Mouse (Mus musculus) frontal cortex, postnatal 14 days (tissue): Measurements from ENCODE around the gene Gp9.

Source experiments
- DNase-seq, 2 experiments: peaks; one replicate each; pipeline ENCODE4 v3.0.0; 2022; ENCODE audit warnings: low spot score in 2 of 2

Gp9 gene

DNA sequence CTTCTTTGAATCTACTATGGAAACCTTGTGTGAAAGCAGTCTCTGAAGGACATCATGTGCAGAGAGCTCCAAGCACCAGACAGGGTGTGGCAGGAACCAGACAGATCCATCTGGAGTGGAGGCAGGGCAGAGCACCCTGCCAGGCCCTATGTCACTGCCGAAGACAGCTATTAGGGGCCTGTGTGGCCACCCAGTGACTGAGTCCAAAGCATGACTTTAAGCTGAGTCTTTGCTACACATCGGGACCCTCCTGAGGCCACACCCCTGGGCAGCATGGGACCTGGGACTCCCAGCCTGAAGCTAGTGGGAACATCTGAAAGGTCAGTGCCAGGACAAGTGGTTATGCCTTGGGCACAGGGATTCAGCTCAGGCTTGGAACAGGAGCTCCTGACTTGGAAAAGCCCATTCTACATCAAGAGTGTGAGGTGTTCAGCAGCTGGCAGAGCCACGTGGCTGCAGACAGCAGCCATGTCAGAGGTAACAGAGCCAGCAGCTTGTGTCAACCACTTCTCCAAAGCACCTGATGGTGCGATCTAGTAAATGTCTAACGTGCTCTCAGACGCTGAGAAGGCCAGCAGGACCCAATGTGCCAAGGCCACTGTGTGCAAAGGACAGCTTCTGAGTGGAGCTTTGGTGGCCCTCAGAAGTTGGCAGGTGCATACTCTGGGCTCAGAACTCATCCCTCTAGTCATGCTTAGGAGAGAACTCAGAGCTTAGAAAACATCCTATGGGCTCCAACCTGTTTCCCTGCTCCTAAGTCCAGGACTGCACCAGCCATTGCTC, 9.4 kb downstream of the Gp9 start:
- DNase-seq, result no peak

DNA sequence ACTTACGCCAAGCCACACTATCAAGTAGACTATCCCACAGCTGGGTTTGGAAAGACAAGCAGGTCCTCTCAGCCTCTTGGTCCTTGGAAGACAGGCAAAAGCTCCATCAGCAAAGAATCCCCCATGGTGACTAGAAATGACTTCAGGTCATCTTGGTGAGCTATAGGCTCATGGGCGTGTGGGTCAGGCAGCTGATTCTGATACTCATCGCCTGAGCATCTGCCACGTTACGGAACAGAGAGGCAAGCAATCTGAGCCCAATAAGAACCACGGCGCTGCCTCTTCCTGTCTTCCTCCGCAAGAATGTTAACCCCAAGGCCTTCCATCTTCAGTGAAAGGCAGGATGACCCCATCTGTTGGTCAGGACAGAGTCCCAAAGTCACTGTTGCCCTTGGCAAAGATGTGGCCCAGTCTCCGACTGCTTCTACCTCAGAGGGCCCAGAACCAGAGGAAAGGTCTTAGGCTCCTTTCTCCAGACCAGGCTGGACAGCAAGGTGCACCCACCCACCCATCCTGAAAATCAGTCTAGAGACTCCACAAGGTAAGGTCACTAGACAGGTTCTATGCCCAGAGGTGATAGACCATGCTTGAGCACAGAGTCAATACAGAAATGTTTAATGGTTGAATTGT, 10.5 kb downstream of the Gp9 start:
- no peak for DNase-seq

DNA sequence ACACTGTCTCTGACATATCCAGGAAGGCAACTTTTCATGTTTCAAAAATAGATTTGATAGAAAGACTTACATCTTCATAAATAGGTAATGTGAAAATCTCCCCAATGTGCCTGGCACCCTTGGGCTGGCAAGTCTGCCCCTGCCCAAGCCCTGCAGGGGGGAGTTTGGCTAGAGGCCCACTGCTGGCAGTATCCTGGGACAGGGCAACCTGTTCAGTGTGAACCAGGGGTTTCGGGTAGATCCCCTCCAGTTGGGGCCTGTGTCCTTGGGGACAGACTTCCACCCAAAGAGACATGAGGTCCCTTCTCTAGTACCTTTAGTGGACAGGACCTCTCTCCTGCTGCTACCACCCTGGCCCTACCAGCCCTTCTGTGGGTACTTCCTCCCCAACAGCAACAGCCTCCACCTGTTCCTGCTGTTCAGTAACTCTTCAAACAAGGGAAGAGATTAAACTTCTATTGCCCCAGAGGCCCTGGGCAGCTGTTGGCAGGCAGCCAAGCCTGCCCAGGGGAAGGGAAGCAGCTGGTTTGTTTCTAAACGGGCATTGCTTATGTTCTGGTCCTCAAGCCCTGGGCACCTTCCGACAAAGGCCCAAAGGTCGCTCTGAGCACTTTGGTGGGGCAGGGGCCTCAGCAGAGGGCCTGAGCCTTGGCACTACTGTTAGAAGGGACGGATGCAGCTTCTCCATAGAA, 11.2 kb downstream of the Gp9 start:
- no peak for DNase-seq

DNA sequence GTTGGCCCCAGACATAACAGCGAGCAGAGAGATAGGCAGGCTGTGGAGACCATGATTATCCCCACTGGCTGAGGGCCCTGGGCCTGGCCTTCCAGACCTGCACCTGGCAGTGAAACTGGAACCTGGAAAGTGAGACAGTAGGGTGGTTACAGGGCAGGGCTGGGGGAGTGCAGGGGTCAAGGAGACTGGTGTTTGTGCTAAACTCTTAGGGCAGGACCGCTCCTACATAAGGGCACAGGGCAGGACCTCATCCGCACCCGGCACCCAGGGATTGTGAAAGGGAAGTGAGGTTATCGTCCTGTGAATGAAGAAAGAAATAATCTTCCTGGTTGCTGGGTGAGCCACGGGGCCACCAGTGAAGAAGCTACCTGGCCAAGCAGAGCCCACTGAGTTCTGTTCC, 11.9 kb downstream of the Gp9 start:
- DNase-seq, result no peak

DNA sequence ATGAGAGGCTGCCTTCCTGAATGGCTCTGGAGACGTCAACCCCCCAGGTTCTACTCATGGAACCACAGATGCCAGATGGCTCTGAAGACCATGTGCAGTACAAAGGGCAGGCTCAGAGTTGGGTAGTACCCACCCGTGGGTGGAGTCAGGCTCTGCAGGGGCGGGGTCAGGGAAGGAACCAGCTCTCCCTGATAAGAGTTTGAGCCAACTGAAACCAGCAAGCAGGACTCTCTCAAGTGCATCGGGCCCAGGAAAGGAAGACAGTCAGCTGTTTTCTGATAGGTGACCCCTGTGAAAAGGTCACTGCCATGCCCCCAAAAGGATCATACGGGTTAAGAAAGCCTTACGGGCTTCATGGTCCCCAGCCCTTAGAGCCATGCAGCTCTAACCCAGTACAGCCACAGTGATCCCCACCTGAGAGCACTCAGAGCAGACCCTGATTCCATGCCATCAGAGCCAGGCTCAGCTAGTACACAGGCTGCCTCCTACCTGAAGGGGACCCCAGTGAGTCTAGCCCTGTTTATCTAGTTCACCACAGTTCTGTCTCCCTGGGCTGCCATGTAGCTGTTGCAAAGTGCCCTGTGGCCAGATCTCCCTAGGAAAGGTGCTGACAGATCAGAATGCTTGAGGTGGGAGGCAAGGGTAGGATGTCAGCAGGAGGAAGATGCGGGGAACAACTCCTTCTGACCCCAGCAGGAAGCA, 13.1 kb downstream of the Gp9 start:
- DNase-seq, result no peak

DNA sequence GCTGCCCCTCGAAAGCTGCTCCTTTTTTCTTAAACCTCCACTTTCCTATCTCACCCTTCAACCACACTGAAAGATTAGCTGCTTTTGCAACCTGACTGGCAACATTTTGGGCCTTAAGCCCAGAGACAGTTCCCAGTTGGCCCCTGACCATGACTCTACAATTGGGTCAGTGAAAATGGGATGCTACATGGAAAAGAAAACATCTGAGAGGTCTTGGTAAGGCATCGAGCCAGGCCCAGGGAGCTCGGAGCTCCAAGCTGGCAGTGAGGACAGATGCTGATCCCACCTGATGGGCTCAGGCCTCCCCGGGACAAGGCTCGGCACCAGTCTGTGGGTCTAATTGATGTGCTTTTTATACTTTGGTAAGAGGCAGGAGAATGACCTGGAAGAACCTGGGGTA, 14.0 kb downstream of the Gp9 start:
- DNase-seq, result no peak

DNA sequence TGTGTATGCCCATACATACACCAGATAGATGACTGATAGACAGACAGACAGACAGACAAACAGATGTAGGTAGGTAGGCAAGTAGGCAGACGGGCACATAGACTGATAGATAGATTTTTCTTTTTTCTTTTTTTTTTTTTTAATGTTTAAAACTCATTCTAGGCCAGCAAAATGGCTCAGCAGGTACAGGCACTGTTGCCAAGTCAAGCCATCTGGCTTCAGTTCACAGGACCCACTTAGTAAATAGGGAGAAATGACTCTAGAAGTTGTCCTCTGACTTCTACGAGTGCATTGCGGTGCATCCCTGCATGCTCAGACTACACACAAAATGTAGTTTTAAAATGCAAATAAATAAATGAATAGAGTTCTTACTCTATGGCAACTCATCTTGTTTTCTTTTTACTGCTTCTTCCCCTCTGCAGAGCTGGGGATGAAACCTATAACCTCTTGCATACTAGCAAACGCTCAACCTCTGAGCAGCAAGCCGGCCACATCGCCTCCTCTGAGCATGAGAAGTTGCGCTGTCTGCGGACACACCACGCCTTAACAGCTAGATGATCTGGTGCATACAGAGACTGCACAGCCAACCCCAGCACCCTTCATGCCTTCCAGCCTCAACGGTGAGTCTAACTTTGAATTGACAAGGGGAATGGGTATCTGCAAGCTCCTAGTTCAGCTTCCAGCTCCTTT, 16.1 kb downstream of the Gp9 start:
- no peak for DNase-seq

DNA sequence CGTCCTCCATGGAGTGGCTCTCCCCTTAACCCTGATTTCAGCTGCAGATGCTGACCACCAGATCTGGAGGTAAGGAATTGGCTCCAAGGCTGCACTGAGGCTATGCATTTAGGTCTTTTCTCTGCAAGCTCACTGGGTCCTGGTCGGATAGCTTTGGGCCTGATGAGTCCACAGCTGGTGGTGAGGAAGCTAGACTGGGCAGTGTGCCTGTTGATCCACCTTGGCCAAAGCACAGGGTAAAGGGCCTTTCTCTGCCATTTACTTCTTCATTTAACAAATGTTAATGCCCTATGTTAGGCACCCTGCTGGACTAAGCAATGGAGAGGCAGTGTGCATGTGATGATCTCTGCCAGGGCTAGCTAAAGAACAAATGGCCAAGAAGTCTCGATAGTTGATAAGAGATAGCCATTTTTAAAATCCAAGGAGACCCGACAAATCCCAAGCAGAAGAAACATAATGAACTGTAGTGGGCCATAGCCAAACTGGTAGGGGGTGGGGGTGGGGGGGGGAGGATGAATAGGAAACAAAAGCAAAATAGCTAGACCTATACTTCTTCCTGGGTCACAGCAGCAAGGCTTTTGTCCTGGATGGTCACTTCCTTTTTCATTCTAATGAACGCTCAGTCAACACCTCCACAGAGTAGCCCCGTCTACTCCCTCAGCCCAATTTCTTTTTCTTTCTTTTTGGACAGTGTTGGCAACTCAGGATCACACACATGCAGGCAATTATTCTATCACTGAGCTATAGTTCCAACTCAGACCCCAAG, 17.7 kb downstream of the Gp9 start:
- no peak for DNase-seq

DNA sequence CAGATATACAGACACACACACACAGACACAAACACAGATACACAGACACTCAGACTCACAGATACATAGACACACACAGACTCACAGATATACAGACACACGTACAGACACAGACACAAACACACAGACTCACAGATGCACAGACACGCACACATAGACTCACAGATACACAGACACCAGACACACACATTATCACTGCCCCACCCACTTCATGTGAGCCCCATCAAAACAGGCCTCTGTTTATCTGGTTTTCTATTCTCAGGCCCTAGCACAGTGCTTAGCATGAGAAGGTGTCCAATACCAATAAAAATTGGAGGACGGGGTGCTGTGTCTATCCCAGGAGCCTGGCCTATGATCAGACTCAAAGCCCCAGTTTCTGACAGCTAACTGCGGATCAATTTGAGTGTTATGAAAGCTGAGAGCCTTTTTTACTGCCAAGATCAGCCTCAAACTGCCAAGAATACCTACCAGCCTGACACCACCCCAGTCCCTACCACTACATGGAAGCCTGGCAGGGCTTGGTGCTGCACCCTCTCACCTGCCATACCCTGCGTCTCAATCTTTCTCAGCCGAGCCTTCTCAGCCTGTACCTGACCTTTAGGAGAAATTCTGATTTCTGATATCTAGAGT, 18.5 kb downstream of the Gp9 start:
- no peak for DNase-seq

DNA sequence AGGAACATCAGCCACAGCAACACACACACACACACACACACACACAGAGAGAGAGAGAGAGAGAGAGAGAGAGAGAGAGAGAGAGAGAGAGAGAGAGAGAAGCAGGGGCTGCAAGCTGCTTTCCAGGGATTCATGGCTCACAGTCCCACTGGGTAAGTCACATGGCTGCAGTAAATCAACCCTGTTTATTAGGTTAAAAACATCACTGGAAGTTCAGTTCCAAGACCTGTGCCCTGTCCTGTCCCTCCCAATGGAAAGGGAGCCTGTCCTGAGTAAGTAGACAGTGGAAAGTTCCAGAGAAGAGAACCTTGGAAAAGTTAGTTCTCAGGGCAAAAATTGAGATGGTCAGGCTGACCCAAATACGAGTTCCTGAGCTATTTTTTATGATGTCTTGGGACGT, 19.4 kb downstream of the Gp9 start:
- no peak for DNase-seq

DNA sequence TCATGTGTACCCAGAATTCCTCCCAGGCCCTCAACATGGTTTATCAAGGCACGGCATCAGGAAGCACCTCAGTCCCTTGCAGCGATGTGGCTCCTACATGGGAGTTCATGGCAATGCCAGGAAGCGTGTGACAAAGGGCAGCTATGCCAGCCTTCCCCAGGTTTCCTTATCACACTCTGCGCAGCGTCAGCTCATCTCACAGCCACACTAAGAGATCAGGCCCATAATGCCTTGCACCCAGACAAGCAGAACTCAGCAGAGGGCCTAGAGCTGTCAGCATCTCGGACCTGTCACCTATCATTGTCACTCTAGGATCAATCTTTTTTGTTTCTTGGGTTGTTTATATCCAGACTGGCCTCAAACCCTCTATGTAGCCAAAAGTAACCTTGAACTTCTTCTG, 21.7 kb downstream of the Gp9 start:
- no peak for DNase-seq

DNA sequence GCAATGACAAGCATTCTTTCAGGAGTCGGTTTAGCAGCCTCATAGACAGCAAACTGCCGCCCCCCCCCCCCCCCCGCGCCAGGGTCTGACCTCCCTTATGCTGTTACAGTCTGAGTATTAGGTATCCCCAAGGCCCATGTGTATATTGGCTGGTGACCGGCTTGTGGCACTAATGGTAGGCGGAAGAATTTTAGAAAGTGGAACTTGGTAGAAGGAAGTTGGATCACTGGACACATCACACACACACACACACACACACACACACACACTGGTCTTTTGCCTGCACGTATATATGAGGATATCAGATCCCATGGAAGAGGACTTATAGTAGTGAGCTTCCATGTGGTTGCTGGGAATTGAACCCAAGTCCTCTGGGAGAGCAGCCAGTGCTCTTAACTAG, 24.6 kb downstream of the Gp9 start:
- DNase-seq, result no peak

DNA sequence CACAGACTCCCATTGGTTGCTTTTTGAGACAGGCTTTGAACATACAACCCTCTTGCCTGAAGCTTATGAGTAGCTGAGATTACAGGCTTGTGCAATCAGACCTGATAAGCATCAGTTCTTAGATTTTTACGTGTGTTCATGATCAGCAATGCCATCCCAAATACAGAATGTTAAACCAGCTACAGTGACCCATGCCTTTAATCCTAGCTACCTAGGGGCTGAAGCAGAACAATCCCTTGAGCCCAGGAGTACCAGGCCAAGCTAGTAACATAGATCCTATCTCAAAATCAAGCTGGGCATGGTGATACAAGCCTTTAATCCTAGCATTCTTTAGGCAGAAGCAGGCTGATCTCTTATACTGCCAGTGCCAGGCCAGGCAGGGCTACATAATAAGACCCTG, 26.2 kb downstream of the Gp9 start:
- DNase-seq, result no peak

DNA sequence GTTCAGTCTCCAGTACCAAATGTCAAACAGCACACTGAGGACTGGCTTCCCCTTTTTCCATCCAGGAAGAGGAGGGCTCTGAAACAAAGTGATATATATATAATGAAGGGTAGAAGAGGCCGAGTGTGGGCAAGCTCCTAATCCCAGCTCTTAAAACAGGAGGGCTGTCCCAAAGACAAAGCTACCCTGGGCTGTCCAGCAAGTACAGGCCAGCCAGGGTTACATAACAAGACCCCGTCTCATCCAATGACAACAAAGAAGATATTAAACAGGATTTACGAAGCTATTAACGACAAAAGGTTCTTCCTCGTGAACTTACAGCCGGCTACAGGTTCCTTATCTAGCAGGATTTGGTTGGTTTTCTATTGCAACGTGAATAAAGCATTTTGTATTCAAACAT, 27.0 kb downstream of the Gp9 start:
- DNase-seq, result no peak

DNA sequence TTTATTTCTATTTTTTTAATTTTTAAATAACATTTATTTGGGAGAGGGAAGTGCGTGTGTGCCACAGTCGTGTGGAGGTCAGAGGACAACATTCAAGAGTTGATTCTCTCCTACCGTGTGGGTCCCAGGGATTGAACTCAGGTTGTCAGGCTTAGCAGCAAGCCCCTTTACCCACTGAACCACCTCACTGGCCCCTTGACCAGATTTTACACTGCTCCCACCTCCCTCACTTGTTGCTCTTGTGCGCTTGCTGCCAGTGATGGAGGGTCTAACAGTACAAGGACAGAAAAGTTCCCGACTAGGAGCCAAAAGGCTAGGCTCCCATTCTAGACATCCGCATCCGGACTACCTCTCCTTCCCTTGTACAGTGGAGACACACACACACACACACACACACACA, 27.6 kb downstream of the Gp9 start:
- no peak for DNase-seq

DNA sequence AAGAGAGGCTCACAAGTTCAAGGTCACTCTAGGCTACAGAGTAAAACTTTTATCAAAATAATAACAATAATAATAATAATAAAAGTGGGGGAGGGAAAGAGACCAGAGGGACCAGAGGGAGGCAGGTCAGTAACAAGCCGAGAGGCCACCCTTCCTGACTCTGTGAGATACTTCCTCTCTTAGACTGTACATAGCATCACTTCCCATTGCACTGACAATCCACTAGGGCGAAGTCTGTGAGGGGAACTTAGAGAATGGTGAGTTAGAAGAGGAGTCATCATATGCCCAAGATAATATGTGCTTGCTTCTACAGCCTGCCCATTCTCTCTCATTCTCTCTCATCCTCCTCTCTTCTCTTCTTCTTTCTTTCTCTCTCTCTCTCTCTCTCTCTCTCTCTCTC, 28.2 kb downstream of the Gp9 start:
- DNase-seq, result no peak

DNA sequence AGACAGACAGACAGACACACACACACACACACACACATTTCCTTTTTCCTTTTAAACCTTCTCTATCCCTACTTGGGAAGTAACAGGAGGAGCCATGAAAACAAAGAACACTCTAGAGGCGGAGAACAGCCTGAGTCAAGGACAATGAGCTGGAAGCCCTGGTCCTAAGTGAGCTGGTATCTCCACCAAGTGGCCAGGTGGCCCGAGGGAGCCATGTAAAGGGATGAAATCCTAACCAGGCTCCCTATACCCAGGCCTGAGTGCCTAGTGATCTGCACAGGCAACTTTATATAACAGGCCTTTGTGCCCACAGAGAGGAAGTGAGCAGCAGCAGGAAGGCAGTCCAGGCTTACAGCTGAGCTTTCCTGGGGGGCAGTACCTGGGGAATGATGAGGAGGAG, 29.0 kb downstream of the Gp9 start:
- DNase-seq, result no peak

DNA sequence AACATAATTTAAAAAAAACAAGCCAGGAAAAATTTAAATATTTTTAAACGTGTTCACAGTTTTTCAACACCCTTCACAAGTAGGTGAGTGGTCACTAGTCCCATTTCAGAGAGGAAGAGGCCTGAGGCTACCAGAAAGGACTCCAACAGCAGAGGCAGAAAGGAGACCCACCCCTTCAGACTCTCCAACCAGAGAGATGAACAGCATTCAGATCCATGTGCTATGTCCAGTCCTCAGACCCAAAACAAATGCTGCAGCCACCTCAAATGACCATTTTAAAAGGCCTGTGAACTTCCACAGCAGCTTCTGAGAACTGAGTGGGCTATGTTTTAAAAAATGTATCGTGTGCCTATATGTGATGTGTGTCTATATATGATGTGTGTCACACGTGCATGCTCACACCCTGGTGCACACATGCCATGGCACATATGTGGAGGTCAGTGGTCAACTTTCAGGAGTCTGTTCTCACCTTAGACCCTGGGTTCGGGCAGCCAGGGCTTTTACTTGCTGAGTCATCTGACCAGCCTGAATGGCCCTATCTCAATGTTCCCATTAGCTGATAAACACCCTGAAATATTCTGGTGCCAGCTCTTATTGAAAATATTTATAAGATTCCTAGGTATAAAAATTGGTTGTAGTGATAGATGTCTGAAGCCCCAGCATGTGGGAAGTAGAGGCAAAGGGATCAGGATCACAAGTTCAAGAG, 30.0 kb downstream of the Gp9 start:
- DNase-seq, result no peak

DNA sequence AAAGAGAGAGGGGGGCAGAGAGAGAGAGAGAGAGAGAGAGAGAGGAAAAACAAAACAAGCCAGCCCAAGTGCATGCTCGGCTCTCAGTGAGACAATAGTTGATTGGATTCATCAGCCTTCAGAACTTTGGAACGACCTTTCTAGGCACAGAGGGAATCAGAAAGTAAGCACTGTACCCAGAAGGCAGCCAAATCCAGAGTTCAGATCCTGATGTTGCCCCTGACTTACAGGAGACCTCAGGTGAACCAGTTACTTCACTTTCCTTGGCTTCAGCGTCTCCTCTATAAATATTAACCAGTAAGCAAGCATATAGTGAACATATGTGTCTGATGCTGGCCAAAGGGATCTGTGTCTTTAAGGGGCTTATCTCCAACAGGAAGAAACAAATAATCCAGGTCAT, 30.6 kb downstream of the Gp9 start:
- no peak for DNase-seq

DNA sequence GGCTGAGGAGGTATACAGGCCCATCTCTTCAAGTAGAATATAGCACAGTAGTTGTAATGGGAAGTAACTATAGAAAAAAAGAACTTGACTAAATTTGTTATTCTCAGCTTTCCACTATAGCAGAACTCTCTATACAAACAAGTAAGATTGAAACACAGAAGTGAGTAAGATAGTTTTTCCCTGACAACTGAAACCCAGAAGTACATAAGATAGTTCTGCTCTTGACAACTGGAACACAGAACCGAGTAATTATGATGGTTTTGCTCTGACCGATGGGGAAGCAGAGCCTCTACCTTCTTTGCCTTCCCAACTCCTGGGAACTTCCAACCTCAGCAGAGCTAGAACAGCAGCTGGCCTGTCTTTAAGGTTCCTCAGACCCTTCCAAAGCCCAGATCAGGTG, 31.3 kb downstream of the Gp9 start:
- DNase-seq, result no peak
